Mouse (Mus musculus) intestine, embryonic 16.5 days (tissue): ENCODE results near the gene Lrrd1. TPM values are rescaled to one million over a fixed set of nuclear protein-coding genes. Genes with fewer than 3 reads are reported as not detected.

Experiments
- polyA plus RNA-seq: library from polyadenylated mRNA; unstranded; fragments of >200 nt; fragmentation: Nextera tagmentation; extraction: Ambion mirVana; gene quantifications from 2 replicates; pipeline ENCODE4 v1.2.1, GENCODE M21; 2015

The Lrrd1 gene
- polyA plus RNA-seq, 1 experiment from 2014 or later = not detected

Other genes starting within 250 kb of the Lrrd1 start
- gene Pex1, start 249.1 kb upstream of the Lrrd1 start, polyA plus RNA-seq = 17.0 and 18.9 TPM in 2 replicates
- gene Rbm48, start 248.6 kb upstream of the Lrrd1 start, polyA plus RNA-seq = 8.9 and 10.3 TPM in 2 replicates
- not detected in 2 replicates for gene Tmbim7, start 194.0 kb upstream of the Lrrd1 start, polyA plus RNA-seq
- 50.9 and 52.4 TPM in 2 replicates for gene Gatad1, start 188.0 kb upstream of the Lrrd1 start, polyA plus RNA-seq
- 5.0 and 5.8 TPM in 2 replicates for gene Ankib1, start 42.2 kb upstream of the Lrrd1 start, polyA plus RNA-seq
- 27.5 and 29.2 TPM in 2 replicates for gene Krit1, start 42.0 kb upstream of the Lrrd1 start, polyA plus RNA-seq
- gene Mterf1a, start 48.8 kb downstream of the Lrrd1 start, polyA plus RNA-seq = 7.2 and 8.5 TPM in 2 replicates
- gene Akap9, start 82.9 kb downstream of the Lrrd1 start, polyA plus RNA-seq = 117 and 118 TPM in 2 replicates